Mouse (Mus musculus) thymus, adult 18-20 months (tissue): Measurements from ENCODE around the gene Rybp.

Experiments
- DNase-seq, 2 experiments: peaks; one replicate each; pipeline ENCODE4 v3.0.0; 2022; ENCODE audit warnings: mixed read lengths in 2 of 2

Rybp gene

DNA sequence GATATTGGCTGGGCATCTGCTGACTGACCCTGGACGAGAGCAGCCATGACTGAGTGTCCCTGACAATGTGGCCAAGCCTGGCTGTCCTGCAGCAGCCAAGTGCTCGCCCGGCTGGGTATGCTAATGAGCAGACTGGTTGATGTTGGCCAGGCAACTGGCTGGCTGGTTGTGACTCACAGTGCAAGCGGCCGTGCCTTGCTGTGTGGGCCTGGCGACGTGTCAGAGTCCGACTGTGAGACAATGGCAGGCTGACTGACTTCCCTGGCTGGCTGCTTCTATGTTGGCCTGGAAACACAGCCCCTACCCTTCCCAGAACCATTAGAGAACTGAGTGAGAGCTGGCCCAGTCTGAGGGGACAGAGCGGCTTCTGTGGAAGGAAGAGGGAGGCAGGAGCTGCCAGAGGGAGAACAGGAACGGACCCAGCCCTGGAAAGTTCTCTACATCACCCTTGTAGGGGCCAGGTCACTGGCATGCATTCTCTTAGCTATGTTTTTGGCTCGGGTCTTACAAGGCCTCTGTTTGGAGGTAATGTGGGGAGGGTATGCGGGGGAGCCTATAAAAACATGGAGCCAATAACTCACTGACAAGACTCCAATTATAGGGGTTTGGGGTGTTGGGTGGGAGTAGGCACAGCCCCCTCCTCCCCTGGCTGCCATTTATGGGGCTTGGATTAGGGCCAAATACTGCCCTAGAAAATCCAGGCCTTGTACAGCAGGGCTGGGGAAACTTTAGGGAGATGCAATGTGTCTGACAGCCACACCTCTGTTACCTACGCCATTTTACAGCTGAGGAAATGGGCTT is 68.5 kb downstream of the Rybp start:
- DNase-seq = no peak

DNA sequence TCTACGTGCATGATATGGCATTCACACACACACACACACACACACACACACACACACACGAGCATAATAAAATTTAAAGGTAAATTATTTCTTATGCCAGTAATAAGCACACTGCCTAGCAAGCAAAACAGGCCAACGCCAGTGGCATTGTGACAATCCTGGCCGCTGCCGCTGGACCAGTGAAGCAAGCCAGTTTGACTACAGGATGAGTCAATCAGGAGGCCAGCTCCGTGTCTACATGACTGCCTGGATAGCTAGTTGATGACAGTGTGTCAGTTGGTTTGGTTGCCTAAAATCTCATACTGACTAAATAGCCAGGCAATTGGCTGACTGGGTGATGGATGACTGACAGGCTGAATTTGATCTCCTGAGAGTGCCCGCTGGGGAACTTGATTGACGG is 69.8 kb downstream of the Rybp start:
- no peak for DNase-seq

DNA sequence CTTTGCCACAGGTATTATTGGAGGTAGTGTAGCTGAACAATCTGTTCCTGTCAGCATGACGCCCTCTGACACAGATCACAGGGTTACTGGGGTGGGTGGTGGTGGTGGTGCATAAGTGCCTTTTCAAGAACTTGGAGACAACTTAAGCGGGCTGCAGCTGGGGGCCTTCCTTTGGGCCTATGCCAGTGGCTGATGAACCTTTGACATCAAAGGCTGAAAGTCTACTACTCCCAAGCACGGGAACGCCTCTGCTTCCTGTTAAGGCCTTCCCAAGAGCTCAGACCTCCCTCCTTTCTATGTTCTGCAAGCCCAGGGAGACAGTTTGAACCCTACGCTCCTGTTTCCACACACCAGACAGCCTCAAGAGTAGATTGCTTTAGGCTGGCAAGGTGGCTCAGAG is 70.3 kb downstream of the Rybp start:
- DNase-seq = no peak

- DNase-seq = no peak
Observed at GRCm38 (mm10) chr6:100215809-100216208, 71.5 kb downstream of the Rybp start.

GRCm38 (mm10) chr6:100214132-100214913 is 73.0 kb downstream of the Rybp start:
- DNase-seq = no peak

DNA sequence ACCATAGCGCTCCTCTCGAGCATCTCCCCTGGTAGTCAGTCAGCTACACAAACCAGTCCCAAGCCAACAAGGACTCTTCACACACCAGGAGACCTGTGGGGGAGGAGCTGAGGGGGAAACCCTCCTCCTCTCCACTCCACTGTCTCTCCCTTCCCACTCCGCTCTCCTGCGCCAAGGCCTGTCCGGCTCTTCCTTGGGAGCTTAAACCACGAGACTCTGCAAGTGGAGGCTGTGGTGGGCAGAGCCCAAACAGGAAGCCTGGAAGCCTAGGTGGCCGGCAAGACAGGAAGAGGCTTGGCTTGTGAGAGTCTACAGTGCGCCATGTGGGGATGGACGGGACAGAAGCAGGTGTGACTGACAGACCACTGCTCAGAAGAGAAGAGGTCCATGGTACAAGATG is 73.7 kb downstream of the Rybp start:
- no peak for DNase-seq

DNA sequence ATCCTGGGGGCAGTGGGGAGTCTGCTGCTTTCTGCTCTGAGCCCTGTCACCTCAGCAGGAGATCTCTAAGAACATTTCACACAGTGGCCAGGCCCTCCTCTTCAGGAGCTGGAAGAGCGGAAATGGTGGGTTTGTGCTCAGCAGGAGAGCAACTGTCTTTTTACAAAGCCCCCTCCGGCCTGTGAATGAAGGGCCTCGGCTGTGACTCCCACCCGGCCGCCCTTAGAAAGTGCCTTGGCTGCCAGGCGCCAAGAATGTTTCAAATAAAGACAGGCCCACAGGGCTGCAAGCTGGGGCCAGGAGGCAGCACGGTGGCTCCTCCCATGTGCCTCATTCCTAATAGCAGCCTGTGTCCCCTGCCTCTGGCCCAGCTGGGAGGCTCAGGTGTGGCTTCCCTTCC is 74.5 kb downstream of the Rybp start:
- no peak for DNase-seq

GRCm38 (mm10) chr6:100211646-100212045 is 75.6 kb downstream of the Rybp start:
- DNase-seq = no peak

DNA sequence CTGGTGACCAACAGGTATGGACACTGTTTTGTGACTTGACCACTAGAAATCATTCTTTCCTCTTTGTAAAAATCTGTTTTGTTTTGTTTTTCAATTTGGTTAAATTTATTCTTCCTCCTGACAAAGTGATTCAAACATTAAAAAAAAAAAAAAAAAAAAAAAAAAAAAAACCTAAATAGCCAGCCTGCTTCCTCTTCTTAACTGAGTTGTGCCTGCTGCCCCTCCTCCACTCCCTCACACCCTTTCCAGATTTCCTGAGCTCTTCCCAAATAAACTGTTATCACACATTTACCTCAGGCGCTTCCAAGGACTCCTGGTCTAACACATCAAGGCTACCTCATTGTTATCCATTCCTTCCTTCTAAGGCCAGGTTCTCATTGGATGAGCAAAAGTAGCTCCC is 76.8 kb downstream of the Rybp start:
- DNase-seq = no peak

DNA sequence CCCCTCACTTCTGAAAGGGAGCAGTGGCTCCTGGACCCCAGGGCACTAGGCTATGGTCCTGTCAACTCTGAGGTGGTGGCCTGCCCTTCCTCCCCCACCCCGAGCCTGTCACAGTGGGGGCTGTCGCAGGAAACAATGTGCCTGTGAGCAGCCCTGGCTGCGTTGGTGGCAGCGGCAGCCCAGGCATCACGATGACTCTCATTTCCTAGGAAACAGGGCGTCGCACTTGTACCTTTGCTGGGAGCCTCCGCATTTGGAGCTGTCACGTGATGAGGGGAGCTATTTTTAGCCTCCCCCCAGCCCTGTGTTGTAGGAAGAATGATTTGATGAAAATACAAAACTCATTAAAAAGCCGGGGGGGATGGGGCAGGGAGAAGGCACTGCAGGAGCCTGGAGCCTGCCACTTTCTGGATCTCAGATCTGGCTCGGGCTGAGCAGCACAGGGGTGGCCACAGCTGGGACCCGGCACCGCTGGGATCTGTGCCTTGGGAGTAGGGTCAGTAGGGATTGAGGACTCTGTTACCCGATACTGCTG is 80.5 kb downstream of the Rybp start:
- DNase-seq = no peak

GRCm38 (mm10) chr6:100206261-100206660 is 81.0 kb downstream of the Rybp start:
- no peak for DNase-seq

DNA sequence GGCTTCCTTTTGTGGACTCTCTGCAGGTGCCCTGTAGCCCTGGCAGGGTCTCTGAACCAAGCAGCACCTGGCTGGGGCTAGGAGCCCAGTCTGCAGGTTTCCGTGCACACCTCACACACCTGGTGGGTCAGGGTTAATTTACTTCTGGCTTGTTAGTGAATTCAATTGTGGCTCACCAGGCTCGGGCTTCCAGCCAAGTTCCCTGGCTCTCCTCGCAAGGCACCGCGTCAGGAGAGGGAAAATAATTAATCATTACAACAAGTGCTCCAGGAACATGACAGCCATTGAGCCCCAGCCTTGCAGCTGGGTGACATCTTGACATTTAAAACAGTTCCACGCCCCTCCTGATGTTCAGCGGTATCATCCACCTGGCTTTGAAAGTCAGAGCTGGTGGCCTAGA is 82.8 kb downstream of the Rybp start:
- DNase-seq = no peak

DNA sequence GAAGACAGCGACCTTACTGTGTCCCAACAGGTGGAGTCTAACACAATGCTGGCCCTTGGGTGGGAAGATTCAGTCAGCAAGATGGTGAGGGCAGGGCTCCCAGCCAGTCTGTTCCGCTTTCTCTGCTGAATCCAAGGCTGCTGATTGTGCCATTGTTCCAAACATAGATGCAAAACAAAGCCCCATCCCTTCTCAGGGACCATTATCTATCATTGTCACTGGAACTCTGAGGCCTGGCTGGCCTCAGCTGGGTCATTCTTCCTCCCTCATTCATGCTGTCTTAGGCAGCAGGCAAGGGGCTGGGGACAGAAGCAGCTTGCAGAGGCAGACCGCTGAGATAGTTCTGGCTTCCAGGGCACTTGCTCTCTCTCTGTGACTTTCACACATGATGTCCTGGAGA is 83.8 kb downstream of the Rybp start:
- DNase-seq = no peak

GRCm38 (mm10) chr6:100202091-100202490 is 85.2 kb downstream of the Rybp start:
- DNase-seq = no peak

- no peak for DNase-seq
Observed at GRCm38 (mm10) chr6:100197102-100197501, 90.2 kb downstream of the Rybp start.

- no peak for DNase-seq
Observed at GRCm38 (mm10) chr6:100195870-100196409, 91.3 kb downstream of the Rybp start.

DNA sequence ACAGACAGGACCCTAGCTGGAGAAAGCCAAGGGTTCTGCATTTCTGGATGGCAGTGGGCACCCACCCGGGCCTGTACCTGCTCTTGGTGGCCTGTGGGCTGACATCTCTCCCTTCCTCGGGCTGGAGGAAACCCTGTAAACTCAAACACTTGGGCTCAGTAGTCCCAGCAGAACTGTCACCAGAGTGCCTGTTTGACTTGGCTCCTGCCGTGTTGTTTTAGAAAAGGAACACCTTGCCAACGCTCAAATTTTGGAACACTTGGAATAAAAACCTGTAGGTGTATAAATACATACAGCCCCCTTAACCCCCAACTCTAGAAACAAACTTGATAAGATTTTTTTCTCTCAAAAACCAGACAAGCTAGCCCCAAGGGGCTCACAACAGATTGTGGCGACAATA is 92.2 kb downstream of the Rybp start:
- DNase-seq = no peak

- DNase-seq = no peak
Observed at GRCm38 (mm10) chr6:100193760-100194159, 93.5 kb downstream of the Rybp start.

- DNase-seq = no peak
Observed at GRCm38 (mm10) chr6:100192691-100193229, 94.5 kb downstream of the Rybp start.

GRCm38 (mm10) chr6:100190803-100191559 is 96.3 kb downstream of the Rybp start:
- DNase-seq = no peak

DNA sequence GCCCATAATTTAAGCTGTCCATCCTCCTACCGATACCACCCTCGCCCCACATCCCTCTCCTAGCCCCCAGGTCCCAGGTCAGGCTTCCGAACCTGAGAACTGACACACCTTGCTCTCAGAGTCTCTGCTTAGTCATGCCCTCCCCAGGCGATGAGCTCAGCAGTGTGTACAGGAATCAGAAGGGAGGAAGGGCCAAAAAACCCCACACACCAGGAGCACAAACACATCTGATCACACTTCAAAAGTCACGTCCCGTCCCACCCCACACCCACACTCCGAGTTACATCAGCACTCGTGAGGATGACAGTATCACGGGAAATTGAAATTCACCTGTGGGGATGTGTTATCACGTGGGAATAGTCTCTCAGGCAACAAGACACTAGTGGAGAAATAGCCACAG is 97.0 kb downstream of the Rybp start:
- DNase-seq = no peak

- no peak for DNase-seq
Observed at GRCm38 (mm10) chr6:100188883-100189743, 98.2 kb downstream of the Rybp start.
